Mouse (Mus musculus): ENCODE data around the gene Man2a1. TPM values are rescaled to one million over a fixed set of nuclear protein-coding genes. Genes with fewer than 3 reads are reported as not detected.

The Man2a1 gene
- polyA plus RNA-seq, 1 experiment from 2014 or later: 6.8 TPM

- Histone ChIP-seq H3K27me3 (no peaks in the 10 kb centered on the region), H3K9ac (replicated peaks) (no peak overlapping the region), H3K27ac (replicated peaks) (no peak overlapping the region), H3K36me3 (no peaks in the 10 kb centered on the region), H3K9me3 (no peaks in the 10 kb centered on the region), H3K4me2 (replicated peaks) (no peak overlapping the region), H3K4me3 (no peak overlapping the region), H3K4me1 (0 out of 2 replicates have a peak, but pooled peaks cover 2% of the 10 kb centered on the region)
- WGBS: 85% methylated on average over 4 of the region's 4 CpGs
- ATAC-seq (ENCODE audit: low FRiP score, low read depth): no peak
Measured at GRCm38 (mm10) chr17:64618996-64619395, 18.5 kb downstream of the Man2a1 start.

- Histone ChIP-seq H3K4me2 (replicated peaks) (no peak overlapping the region), H3K27me3 (no peaks in the 10 kb centered on the region), H3K9ac (replicated peaks) (no peak overlapping the region), H3K4me1 (0 out of 2 replicates have a peak, but pooled peaks cover 2% of the 10 kb centered on the region), H3K9me3 (no peaks in the 10 kb centered on the region), H3K36me3 (no peaks in the 10 kb centered on the region), H3K27ac (replicated peaks) (no peak overlapping the region), H3K4me3 (no peak overlapping the region)
- no peak for ATAC-seq (ENCODE audit: low FRiP score, low read depth)
- 55% methylated on average over 9 of the region's 9 CpGs for WGBS
Measured at GRCm38 (mm10) chr17:64620135-64620534, 19.6 kb downstream of the Man2a1 start.

- Histone ChIP-seq H3K9ac (replicated peaks) (no peak overlapping the region), H3K27me3 (no peaks in the 10 kb centered on the region), H3K4me1 (0 out of 2 replicates have a peak, but pooled peaks cover 2% of the 10 kb centered on the region), H3K27ac (replicated peaks) (no peak overlapping the region), H3K4me3 (no peak overlapping the region), H3K4me2 (replicated peaks) (no peak overlapping the region), H3K9me3 (no peaks in the 10 kb centered on the region), H3K36me3 (0 out of 2 replicates have a peak, but pooled peaks cover 4% of the 10 kb centered on the region)
- 84% methylated on average over 3 of the region's 3 CpGs for WGBS
- no peak for ATAC-seq (ENCODE audit: low FRiP score, low read depth)
Measured at GRCm38 (mm10) chr17:64620627-64621026, 20.1 kb downstream of the Man2a1 start.

GRCm38 (mm10) chr17:64621226-64621625, 20.7 kb downstream of the Man2a1 start:
- Histone ChIP-seq H3K9ac (replicated peaks) (no peak overlapping the region), H3K9me3 (no peaks in the 10 kb centered on the region), H3K4me2 (replicated peaks) (no peak overlapping the region), H3K4me1 (0 out of 2 replicates have a peak, but pooled peaks cover 2% of the 10 kb centered on the region), H3K36me3 (0 out of 2 replicates have a peak, but pooled peaks cover 4% of the 10 kb centered on the region), H3K27me3 (no peaks in the 10 kb centered on the region), H3K27ac (replicated peaks) (no peak overlapping the region), H3K4me3 (no peak overlapping the region)
- WGBS: 55% methylated on average over 8 of the region's 8 CpGs
- no peak for ATAC-seq (ENCODE audit: low FRiP score, low read depth)

GRCm38 (mm10) chr17:64621649-64622351, 21.3 kb downstream of the Man2a1 start:
- no peak for ATAC-seq (ENCODE audit: low FRiP score, low read depth)
- H3K4me2 ChIP-seq (replicated peaks): no peak overlapping the region
- H3K36me3 ChIP-seq: 0 out of 2 replicates have a peak, but pooled peaks cover 4% of the 10 kb centered on the region
- no peak overlapping the region for H3K27ac ChIP-seq (replicated peaks)
- no peaks in the 10 kb centered on the region for H3K9me3 ChIP-seq
- H3K4me1 ChIP-seq: 0 out of 2 replicates have a peak, but pooled peaks cover 2% of the 10 kb centered on the region
- H3K4me3 ChIP-seq: no peak overlapping the region
- no peaks in the 10 kb centered on the region for H3K27me3 ChIP-seq
- 84% methylated on average over 9 of the region's 9 CpGs for WGBS
- no peak overlapping the region for H3K9ac ChIP-seq (replicated peaks)

GRCm38 (mm10) chr17:64622352-64622886, 21.9 kb downstream of the Man2a1 start:
- H3K27ac ChIP-seq (replicated peaks): no peak overlapping the region
- 0 out of 2 replicates have a peak, but pooled peaks cover 4% of the 10 kb centered on the region for H3K4me1 ChIP-seq
- H3K9ac ChIP-seq (replicated peaks): no peak overlapping the region
- no peak overlapping the region for H3K4me3 ChIP-seq
- 71% methylated on average over 11 of the region's 11 CpGs for WGBS
- ATAC-seq (ENCODE audit: low FRiP score, low read depth): no peak
- H3K27me3 ChIP-seq: no peaks in the 10 kb centered on the region
- 0 out of 2 replicates have a peak, but pooled peaks cover 4% of the 10 kb centered on the region for H3K36me3 ChIP-seq
- H3K4me2 ChIP-seq (replicated peaks): no peak overlapping the region
- H3K9me3 ChIP-seq: no peaks in the 10 kb centered on the region

GRCm38 (mm10) chr17:64624439-64624838, 23.9 kb downstream of the Man2a1 start:
- Histone ChIP-seq H3K4me1 (0 out of 2 replicates have a peak, but pooled peaks cover 4% of the 10 kb centered on the region), H3K4me2 (replicated peaks) (no peak overlapping the region), H3K36me3 (0 out of 2 replicates have a peak, but pooled peaks cover 4% of the 10 kb centered on the region), H3K27ac (replicated peaks) (no peak overlapping the region), H3K4me3 (no peak overlapping the region), H3K9me3 (no peaks in the 10 kb centered on the region), H3K9ac (replicated peaks) (no peak overlapping the region), H3K27me3 (no peaks in the 10 kb centered on the region)
- WGBS: 94% methylated on average over 15 of the region's 15 CpGs
- ATAC-seq (ENCODE audit: low FRiP score, low read depth): no peak

GRCm38 (mm10) chr17:64628796-64629195, 28.3 kb downstream of the Man2a1 start:
- no peak for ATAC-seq (ENCODE audit: low FRiP score, low read depth)
- Histone ChIP-seq H3K4me1 (0 out of 2 replicates have a peak, but pooled peaks cover 2% of the 10 kb centered on the region), H3K36me3 (0 out of 2 replicates have a peak, but pooled peaks cover 4% of the 10 kb centered on the region), H3K9me3 (no peaks in the 10 kb centered on the region), H3K4me2 (replicated peaks) (no peak overlapping the region), H3K27me3 (no peaks in the 10 kb centered on the region), H3K9ac (replicated peaks) (no peak overlapping the region), H3K27ac (replicated peaks) (no peak overlapping the region), H3K4me3 (no peak overlapping the region)
- 85% methylated on average over 5 of the region's 5 CpGs for WGBS

GRCm38 (mm10) chr17:64629486-64629885, 28.9 kb downstream of the Man2a1 start:
- Histone ChIP-seq H3K9me3 (no peaks in the 10 kb centered on the region), H3K27ac (replicated peaks) (no peak overlapping the region), H3K9ac (replicated peaks) (no peak overlapping the region), H3K4me2 (replicated peaks) (no peak overlapping the region), H3K4me1 (0 out of 2 replicates have a peak, but pooled peaks cover 2% of the 10 kb centered on the region), H3K36me3 (0 out of 2 replicates have a peak, but pooled peaks cover 4% of the 10 kb centered on the region), H3K27me3 (no peaks in the 10 kb centered on the region), H3K4me3 (no peak overlapping the region)
- WGBS: 76% methylated on average over 5 of the region's 5 CpGs
- no peak for ATAC-seq (ENCODE audit: low FRiP score, low read depth)

GRCm38 (mm10) chr17:64630506-64630905, 30.0 kb downstream of the Man2a1 start:
- H3K36me3 ChIP-seq: 0 out of 2 replicates have a peak, but pooled peaks cover 1% of the 10 kb centered on the region
- no peak for ATAC-seq (ENCODE audit: low FRiP score, low read depth)
- H3K4me3 ChIP-seq: no peak overlapping the region
- 0 out of 2 replicates have a peak, but pooled peaks cover 2% of the 10 kb centered on the region for H3K4me1 ChIP-seq
- no peak overlapping the region for H3K9ac ChIP-seq (replicated peaks)
- no peak overlapping the region for H3K27ac ChIP-seq (replicated peaks)
- no peaks in the 10 kb centered on the region for H3K9me3 ChIP-seq
- H3K27me3 ChIP-seq: no peaks in the 10 kb centered on the region
- no peak overlapping the region for H3K4me2 ChIP-seq (replicated peaks)
- 93% methylated on average over 12 of the region's 12 CpGs for WGBS

GRCm38 (mm10) chr17:64637868-64638537, 37.5 kb downstream of the Man2a1 start:
- no peak overlapping the region for H3K9ac ChIP-seq (replicated peaks)
- no peaks in the 10 kb centered on the region for H3K9me3 ChIP-seq
- H3K4me1 ChIP-seq: no peaks in the 10 kb centered on the region
- no peak overlapping the region for H3K4me3 ChIP-seq
- H3K27me3 ChIP-seq: no peaks in the 10 kb centered on the region
- no peak for ATAC-seq (ENCODE audit: low FRiP score, low read depth)
- WGBS: 85% methylated on average over 8 of the region's 8 CpGs
- 0 out of 2 replicates have a peak, but pooled peaks cover 4% of the 10 kb centered on the region for H3K36me3 ChIP-seq
- no peak overlapping the region for H3K4me2 ChIP-seq (replicated peaks)
- H3K27ac ChIP-seq (replicated peaks): no peak overlapping the region

GRCm38 (mm10) chr17:64641376-64641775, 40.8 kb downstream of the Man2a1 start:
- Histone ChIP-seq H3K36me3 (0 out of 2 replicates have a peak, but pooled peaks cover 4% of the 10 kb centered on the region), H3K27ac (replicated peaks) (no peak overlapping the region), H3K4me2 (replicated peaks) (no peak overlapping the region), H3K4me3 (no peak overlapping the region), H3K4me1 (peaks cover 8% of the 10 kb centered on the region), H3K9ac (replicated peaks) (no peak overlapping the region), H3K9me3 (no peaks in the 10 kb centered on the region), H3K27me3 (no peaks in the 10 kb centered on the region)
- no peak for ATAC-seq (ENCODE audit: low FRiP score, low read depth)
- WGBS: 76% methylated on average over 3 of the region's 3 CpGs

Measured in midbrain, embryonic 12.5 days (tissue).